Mouse (Mus musculus) adrenal gland, postnatal 10 days (tissue): ENCODE results near the gene B4galt2. TPM values are rescaled to one million over a fixed set of nuclear protein-coding genes. Genes with fewer than 3 reads are reported as not detected.
A peak's percentile ranks its signal among the peaks of the same experiment; 100 is the strongest.

ENCODE experiments used
- DNase-seq: peaks from one replicate; pipeline ENCODE4 v3.0.0; 2021; ENCODE audit warnings: mixed read lengths
- long read RNA-seq, 2 experiments: library from polyadenylated mRNA; stranded (forward); transcript quantifications; one replicate each; pipeline ENCODE4 v2.0.0; 2021
- total RNA-seq, 2 experiments: library from RNA; stranded (reverse); gene quantifications; 2 replicates each; pipeline ENCODE4 v1.2.3; 2021

Gene B4galt2
- total RNA-seq, result 10 to 100 TPM; 14.2 to 17.7 TPM
- long read RNA-seq, experiment 1, transcript B4galt2-201 (8 exons, 2,312 nt), result major isoform, 7 of 20 reads
- long read RNA-seq, experiment 1, partial matches to known transcripts, result 7 of 20 reads
- long read RNA-seq, experiment 1, other reads (novel, unspliced or antisense), result 6 of 20 reads
- long read RNA-seq, experiment 2, transcript B4galt2-201 (8 exons, 2,312 nt), result major isoform, 13 of 26 reads
- long read RNA-seq, experiment 2, partial matches to known transcripts, result 7 of 26 reads
- long read RNA-seq, experiment 2, other reads (novel, unspliced or antisense), result 6 of 26 reads

GRCm38 (mm10) chr4:117882701-117883691 is at the start of gene B4galt2:
Gene B4galt2, minus strand, starts transcription at chr4:117883487.
- DNase-seq, result peak; percentile 79

GRCm38 (mm10) chr4:117929391-117929881 is 46.1 kb upstream of the B4galt2 start, which contains the start of gene Artn:
Gene Artn, minus strand, starts transcription at chr4:117929763.
- DNase-seq, result peak; percentile 43

DNA sequence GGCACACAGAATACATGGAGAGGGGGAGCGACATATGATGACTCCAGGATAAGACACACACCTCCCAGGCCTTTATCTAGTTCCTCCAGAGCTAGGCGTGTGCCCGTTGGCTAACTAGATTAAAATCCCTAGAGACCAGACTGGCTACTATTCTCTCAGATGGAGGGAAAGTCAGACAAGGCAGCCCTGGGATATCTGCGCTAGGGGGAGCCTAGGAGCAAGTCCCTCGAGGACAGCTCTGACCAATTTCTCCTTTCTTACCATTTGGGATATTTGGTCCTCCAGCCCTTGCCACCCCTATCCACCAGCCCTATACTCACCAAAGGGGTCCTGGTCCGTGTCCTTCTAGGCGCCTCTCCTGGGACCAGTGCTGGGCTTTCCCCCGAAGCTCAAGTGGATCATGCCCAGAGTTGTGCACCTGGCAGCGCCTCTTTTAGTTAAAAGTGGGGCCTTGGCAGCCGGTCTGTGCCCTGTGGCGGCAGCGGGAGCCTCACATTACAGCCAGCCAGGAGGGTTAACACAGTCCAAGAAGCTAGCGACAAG is 45.5 kb upstream of the B4galt2 start:
- peak; percentile 73 for DNase-seq

- DNase-seq, result peak; percentile 43
Measured at GRCm38 (mm10) chr4:117928234-117928633, 44.9 kb upstream of the B4galt2 start.

- peak; percentile 52 for DNase-seq
Measured at GRCm38 (mm10) chr4:117926545-117927482, 43.5 kb upstream of the B4galt2 start.

GRCm38 (mm10) chr4:117924916-117925315 is 41.6 kb upstream of the B4galt2 start:
- no peak for DNase-seq

GRCm38 (mm10) chr4:117923450-117923849 is 40.2 kb upstream of the B4galt2 start:
- no peak for DNase-seq

- no peak for DNase-seq
Measured at GRCm38 (mm10) chr4:117921358-117921757, 38.1 kb upstream of the B4galt2 start.

DNA sequence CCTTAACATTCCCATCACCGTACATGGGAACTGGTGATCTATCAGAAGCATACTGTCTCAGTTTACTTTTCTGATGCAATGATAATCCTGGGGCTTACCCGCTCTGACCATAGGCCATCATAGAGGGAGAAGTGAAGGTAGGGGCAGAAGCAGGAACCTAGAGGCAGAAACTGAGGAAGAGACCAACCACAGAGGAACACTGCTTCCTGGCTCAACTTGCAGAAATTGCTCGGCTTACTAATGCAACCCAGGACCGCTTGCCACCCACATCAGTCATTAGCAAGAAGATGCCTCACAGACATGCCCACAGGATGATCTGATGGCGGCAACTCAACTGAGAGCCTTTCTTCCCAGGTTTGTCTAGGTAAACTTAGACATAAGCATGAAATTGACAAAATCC is 35.5 kb upstream of the B4galt2 start:
- no peak for DNase-seq

GRCm38 (mm10) chr4:117918261-117918660 is 35.0 kb upstream of the B4galt2 start:
- no peak for DNase-seq

GRCm38 (mm10) chr4:117917847-117918246 is 34.6 kb upstream of the B4galt2 start:
- no peak for DNase-seq

GRCm38 (mm10) chr4:117917402-117917801 is 34.1 kb upstream of the B4galt2 start:
- DNase-seq, result no peak

- DNase-seq, result no peak
Measured at GRCm38 (mm10) chr4:117916386-117916785, 33.1 kb upstream of the B4galt2 start.

- no peak for DNase-seq
Measured at GRCm38 (mm10) chr4:117915489-117916105, 32.3 kb upstream of the B4galt2 start.

DNA sequence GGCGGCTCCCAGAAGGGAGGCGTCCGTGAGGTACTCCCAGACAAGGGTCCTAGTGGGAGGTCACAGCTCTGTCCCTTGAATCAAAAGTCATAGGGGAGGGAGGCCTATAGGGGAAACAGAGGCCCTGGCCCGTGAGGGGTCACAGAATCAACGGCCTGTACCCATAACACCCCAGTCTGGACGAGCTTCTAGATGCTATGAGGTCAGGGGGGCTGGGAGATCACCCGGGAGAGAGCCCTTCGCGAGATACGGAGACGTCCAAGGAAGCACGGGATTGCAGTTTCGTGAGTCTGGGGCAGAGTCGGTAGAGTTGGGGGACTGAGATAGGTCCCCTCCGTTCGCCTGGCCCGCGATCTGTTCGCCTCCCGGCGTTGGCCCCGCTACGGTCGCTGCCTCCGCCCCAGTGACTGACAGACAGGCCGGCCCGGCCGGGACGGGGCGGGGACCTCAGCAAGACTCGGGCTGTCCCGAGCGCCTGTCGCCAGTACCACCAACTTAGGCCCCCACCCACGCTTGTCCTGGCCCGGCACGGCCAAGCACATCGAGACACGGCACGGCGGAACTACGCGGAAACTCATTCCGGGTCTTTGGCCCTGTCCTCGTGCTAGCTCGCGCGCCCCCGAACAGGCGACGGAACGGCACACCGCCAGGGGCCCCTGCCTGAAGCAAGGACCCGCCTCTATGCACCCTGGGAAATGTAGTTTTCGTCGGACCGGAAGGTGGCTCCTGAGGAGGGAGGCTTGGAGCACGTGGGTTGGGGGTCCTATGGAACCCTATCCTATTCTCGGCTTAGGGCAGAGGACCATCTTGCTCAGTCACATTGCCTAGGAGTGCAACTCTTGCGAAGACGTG is 31.5 kb upstream of the B4galt2 start, which contains the start of gene Ipo13:
TSS of gene Ipo13 (minus strand) at position 409 of the 852 bp plus-strand sequence.
- DNase-seq, result peak; percentile 95

GRCm38 (mm10) chr4:117914031-117914430 is 30.7 kb upstream of the B4galt2 start:
- peak; percentile 14 for DNase-seq

GRCm38 (mm10) chr4:117913421-117913820 is 30.1 kb upstream of the B4galt2 start:
- peak; percentile 27 for DNase-seq

- DNase-seq, result no peak
Measured at GRCm38 (mm10) chr4:117912685-117913273, 29.5 kb upstream of the B4galt2 start.

GRCm38 (mm10) chr4:117912131-117912561 is 28.9 kb upstream of the B4galt2 start:
- DNase-seq, result no peak
